Mouse (Mus musculus): ENCODE data around the gene Serpinb6a.
"Not testable (repeated sequence)": the region's sequence is repeated elsewhere in the genome, so short reads cannot be mapped to it uniquely, and the experiment has no call there.

The Serpinb6a gene

DNA sequence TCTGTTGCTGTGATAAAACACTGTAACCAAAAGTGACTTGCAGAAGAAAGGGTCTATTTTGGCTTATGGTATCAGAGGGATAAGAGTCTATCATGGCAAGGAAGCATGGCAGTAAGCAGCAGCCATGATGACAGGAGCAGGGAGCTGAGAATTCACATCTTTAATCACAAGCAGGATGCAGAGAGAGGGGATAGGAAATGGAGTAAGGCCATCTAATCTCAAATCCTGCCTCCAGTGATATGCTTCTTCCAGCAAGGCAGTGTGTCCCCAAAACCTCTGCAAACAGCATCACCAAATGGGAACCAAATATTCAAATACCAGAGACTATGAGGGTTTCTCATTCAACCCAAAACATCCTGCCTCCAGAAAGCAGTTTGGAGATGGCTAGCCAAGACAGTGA is 36.0 kb downstream of the Serpinb6a start:
- no peak for DNase-seq

DNA sequence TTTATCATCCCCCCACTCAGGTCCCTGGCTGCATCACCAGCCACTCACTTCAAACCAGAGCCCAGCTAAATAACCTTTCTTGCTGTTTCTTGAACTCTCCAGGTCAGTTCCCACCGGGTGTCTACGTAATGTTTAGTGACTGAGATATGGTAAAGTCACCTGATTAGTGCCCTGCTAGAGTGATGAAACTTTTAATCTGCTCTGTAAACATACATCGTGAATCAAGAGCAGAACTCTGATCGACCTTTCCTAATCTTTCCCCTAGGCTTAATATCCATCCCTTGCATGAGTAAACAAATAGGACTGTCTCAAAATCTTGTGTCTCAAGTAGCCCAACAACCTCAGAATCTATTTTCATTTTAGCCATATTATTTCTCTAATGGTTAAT is 36.6 kb downstream of the Serpinb6a start:
- DNase-seq, result no peak

DNA sequence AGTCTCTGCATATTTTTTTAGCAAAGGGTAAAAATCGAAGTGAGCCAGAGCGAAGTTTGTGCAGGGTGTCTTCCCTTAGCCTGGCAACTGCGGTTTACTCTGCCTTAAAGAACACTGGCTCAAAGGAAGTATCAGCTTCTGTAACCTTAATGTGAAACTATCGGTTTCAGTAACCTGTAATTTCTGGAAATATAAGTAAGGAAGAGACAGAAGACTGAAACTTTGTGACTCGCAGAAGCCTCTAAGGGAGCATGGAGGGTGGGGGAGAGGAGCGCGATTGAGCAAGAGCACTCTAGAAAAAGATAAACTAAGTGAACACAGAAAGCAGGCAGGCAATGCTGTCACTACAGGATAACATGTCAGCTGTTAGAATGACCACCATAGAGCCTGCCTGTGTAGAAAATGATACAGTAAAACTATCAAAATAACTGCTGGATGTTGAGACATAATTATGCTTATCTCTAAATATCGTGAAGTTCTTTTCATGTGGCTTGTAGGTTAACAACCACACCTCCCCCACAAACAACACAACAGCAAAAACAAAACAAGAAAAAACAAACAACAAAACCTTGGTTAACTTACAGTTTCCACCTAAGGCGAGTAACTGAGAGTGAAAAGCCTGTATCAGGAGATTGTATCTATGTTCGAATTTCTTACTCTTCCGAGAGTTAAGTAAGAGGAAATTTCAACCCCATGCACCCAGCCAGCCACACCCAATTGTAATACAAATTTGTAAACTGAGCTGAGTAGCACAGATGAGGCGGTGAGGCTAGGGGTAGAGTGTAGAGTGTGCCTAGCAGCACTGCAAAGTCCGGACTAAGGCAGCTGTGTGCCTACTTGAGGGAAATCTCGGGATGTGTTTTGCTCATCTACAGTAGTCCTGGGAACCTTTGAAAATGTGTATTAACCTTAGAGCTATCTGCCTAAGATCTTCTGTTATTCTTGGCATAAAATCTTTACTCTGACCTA is 37.3 kb downstream of the Serpinb6a start:
- DNase-seq, result no peak

DNA sequence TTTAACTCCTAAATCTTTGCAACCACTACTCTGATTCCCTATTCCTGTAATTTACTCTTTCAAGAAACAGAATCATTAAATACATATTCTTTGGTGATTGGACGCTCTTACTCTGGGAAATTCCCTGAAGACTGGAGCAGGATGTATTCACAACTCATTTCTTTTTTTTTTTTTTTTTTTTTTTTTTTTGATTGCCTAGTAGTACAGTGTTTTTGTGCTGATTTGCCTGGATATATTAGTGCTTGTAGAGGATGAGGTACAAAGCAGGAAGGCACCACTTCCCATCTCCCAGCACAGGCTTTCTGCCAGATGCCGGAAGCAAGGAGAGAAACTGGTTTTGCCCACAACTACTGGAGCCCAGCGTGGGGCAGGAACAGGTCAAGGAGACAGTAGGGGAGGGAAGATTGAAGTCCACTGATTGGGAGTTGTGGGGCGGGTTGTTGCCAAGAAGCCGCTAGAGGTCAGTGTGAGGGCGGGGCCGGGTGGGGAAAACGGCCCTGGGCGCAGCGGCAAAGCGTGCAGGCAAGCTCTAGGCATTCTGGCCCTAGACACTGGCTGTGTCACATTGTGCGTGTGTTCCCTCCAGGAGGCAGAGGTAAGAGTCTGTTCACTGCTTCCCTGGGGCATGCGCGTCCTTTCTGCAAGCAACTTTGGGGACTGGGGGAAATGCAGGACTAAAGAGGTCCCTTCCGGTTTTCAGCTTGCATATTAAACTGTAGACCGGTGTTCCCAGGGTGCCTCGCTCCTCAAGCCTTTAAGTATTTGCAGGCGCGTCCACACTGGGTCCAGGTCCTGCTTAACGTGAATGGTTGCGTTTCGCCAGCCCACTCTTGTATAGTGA is 38.2 kb downstream of the Serpinb6a start, which contains the start of gene Nqo2:
Gene Nqo2 (plus strand): TSS at position 482 of the 841 bp plus-strand sequence.
- DNase-seq, result peak; percentile 42

DNA sequence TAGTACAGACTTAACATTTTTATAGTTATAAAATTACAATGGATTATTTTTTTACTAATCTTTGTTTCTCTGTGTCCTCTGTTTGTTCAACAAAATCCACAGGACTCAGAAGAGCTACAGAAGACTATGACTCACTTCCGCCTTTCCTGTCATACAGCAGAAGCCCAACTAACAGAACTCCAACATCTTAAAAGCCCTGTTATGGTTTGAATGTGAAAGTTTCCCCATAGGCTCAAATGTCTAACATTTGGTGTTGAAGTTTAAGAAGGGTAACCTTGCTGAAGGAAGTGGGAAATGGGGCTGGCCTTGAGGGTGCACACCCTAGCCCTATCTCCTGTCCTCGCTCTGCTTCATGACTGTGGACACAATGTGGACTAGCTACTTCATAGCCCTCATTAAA is 42.8 kb downstream of the Serpinb6a start:
- DNase-seq, result no peak

DNA sequence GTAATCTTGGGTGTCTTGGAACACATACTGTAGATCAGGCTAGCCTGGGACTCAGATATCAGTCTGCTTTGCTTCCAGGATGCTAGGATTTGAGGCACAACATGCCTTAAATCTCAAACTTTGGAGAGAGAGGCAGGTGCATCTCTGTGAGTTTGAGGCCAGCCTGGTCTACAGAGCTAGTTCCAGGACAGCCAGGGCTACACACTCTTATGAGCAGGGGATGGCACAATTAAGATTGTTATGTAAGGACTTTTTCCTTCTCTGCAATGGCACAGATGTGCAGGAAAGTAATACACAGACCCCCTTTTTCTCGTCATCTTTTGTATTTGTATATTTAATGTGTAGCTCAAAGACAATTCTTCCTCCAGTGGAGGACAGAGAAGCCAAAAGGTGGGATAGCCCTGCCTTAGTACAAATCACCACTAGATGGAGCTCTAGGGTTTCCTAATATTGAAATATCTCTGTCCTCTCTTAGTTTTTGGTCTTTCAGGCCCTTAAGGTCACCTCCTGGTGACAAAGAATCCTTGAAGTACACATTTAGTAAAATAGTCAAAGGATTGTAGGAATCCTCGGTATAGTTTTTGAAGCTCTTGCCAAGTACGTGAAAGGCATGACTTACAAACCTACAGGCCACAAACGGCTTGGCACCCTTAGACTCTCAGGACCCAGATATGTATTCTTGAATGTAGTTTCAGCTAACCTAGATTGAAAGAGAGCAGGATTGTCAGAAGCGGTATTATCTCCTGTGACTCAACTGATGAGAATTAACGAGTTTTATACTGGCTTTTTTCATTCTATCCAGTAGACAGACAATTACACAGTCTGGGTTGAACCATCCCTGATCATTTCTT is 45.8 kb downstream of the Serpinb6a start:
- DNase-seq, result no peak

DNA sequence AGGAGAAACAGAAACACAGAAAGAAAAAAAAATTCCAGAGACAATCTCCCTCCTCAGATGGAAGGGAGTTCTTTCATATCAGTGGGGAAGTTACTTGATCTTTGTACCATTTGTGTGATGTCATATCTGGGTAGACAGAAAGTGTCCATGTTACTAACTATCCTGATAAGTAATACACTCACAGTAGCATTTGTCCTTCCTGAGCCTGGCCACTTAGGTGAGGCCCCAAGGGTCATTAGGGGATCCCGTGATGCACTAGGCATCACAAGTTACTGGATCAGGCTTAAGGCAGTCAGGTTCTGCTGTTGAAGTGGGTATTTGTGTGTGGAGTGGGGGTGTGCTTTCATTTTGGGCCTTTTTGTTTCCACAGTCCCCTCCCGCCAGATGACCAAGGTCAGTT is 49.6 kb downstream of the Serpinb6a start:
- no peak for DNase-seq

DNA sequence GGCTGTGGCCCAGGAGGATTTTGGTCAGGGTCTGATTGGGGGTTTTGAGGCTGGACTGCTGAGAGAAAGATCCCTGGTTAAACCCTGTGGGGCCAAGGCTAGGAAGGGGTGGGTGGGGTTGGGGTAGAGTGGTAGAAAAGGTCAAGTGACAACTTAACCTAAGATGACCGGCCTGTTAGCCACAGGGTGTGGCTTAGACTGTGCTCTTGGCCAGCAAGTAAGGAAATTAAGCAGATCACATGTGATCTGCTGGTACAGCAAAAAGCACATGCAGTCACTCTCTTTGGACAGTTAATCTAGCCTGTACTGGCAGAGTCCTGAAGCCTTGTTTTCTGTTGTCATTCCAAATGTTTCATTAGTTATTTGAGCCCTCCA is 50.5 kb downstream of the Serpinb6a start:
- DNase-seq, result no peak

DNA sequence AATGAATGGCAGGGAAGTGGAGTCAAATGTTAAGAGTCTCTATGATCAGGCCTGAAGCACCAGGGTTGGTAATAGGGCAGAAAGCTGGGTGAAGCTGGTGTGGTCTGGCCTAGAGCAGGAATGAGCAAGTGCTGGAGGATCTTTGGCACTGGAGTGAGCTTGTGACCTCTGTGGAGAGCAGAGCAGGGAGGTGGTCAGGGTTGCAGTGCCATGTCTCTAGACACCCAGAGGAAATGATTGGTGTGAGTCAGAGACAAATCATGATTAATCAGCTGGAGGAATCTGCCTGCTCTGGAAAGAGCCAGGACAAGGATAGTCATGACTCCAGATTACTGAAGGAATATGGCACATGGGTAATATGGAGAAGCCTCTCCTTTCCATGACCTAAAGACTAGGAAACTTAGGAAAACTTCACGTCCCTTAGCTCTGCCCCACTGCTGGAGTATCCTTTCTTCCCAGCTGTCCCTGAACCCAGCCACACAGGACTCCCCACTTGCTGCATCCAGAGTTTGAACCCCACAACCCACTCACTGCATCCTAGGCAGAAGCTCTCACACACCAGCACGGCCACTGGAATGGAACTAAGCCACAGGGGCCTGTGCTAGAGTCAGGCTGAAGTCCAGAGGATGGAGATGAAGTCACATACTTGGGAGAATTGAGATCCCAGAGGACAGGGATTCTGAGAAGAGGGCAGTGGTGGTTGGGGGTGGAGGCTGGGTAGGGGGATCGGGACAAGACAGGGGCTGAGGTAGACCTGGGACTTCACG is 51.1 kb downstream of the Serpinb6a start:
- no peak for DNase-seq

DNA sequence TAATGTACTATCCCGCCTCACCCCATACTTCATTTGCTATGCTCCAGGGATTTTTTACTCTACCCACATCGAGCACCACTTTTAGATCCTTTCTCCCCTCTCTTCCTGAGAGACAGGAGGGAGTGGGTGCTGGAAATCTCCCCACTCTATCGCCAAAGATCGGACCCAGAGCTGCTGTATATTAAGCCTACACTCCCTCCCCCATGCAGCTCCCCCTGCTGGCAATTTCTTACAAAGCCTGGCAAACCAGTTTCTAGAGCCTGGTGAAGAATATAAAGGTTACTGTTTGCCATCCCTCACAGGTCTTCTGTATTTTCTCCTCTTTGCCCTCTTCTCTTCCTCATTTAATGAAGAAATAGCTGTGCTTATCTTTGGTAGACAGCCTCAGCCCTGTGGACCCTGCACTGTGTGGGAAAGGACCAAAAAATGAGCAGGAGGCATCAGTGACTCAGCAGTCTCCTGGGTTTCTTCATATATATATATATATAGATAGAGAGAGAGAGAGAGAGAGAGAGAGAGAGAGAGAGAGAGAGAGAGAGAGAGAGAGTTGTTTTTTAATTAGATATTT is 60.3 kb downstream of the Serpinb6a start:
- peak; percentile 18 for DNase-seq

DNA sequence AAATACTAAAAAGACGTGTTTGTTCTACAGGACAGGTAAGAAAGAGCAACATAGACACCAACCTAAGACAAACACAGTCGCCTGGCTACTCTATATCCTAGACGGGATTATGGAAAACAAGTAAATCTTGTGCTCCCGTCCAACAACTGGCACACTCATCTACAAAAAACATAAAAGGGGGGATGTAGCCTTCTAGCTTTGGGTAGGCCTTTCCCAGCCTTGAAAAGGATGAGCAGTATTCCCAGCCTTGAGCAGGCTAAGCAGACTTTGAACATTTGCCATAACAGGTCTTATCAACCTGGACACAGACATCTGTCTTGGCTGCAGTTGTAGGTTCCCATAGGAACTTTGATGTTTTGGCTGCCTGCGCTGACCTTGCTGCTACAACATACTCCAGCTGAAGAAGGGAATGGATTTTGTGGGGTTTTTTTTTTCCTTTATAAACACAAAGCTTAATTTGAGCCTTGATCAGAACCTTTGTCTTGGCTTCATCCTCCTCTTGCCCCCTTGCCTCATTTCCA is 61.2 kb downstream of the Serpinb6a start:
- DNase-seq, result no peak

DNA sequence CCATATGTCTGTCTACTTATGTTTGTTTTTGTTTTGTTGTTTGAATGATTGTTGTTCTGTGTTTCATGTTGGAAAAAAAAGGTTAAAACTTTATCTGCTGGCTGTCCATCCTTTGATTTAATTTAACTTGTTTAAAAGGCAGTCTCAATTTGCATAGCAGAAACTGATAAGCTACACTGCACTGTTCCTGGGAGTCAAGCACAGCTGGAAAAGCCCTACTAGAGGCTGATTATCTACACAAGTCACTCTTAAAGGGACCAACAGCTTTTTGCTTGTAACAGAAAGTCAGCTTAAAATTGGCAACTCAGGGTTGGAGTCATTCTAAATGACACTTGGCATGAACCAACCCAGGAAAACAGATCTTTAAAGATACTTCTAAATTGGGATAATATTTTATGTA is 65.0 kb downstream of the Serpinb6a start:
- not testable (repeated sequence) for DNase-seq

DNA sequence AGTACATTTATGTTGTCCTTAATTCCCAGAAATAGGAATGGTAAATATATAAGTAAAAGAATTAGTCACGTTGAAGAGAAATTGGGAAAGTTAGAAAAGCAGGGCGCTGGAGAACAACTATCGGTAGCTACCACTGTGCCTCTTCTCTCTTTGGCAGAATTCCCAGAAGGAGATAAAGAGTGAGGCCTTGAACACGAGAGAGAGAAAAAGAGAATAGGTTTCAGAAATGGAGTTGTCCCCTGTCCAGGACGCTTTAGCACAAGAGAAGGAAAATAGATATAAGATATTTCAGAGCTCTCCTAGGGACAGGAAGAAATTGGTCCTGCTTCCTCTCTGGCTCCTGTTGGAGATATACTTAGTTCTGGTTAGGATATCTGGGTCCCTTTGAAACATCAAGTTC is 65.4 kb downstream of the Serpinb6a start:
- DNase-seq, result no peak

DNA sequence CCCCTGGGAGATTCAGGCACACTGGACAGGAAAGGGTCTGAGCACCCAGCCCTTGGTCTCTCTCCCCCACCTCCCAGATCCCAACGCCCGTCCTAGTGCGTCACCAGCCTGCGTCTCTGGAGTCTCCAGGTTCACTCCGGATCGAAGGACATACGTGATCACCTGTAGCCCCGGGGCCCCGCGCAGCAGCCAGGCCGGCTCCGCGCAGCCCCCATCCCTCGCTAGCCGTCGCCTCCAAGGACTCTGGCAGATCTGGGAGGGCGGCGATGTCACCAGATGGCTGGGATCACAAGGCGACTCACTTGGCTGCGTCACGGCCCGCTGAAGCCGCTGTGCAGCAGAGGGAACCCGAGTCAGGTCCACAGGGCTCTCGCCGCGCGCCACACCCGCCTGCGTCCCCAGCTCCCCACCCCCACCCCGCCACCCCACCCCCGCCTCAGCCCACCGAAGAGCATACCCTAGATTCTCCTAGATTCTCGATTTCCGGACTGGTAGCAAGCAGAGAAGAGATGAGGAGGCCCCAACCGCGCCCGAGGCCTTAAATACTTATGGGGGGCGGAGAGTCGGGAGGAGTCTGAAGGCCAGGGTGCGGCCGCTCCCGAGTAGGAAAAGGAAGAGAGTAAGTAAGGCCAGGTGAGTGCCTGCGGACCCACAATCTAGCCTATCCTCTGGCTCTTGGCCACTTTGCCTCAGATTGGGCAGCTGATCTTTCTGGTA is 67.0 kb downstream of the Serpinb6a start:
- DNase-seq, result no peak

DNA sequence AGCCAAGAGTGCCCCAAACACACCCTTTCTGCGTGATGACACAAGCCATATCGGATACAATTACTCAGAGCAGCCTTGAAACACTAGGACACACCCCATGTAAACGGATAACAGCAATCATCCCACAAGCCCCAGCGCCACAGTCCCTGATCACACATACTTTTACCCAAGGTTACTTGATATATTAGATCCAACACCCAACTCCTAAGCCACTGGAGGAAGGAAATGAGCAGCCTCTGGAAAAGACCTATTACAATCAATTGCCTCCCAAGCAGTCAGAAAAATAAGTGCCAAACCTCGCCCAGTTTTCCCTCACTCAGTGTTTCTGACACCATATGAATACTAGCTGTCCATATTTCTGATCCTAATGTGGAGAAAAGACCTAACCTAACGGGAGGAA is 67.9 kb downstream of the Serpinb6a start:
- DNase-seq, result no peak

DNA sequence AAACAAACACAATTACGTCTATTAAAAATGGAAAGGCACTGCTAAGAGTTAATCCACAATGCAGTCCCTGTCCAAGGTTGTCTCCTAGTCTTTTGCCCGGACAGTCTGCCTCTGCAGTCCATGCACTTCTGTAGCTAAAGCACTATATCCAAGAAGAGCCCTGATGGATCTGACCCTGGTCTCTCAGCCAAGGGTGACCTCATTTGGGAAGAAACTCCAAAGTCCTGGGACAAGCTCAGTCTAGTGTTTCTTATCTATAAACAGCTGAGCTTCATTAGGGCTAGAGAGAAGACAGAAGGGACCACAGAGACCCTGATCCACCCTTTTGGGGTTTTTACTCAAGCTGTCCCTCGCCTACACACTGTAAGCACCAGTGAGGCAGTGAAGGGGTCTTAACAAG is 71.7 kb downstream of the Serpinb6a start:
- no peak for DNase-seq

DNA sequence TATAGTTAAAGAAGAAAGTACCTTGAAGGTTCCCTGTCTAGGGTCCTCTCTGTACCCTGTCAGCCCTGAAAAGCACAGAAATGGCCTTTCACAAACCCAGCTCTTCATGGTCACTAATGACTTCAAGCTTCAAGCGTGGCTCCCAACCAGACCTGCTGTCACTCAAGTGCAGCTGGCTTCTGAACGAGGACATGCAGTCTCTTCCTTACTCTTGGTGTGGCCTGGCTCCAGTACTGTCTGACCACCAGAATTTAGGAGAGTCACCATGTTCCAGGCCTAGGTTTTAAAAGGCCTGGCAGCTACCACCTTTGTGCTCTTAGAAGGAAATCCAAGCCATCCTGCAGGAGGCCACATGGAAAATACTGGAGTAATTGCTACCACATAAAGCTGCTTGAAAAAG is 72.3 kb downstream of the Serpinb6a start:
- DNase-seq, result no peak

DNA sequence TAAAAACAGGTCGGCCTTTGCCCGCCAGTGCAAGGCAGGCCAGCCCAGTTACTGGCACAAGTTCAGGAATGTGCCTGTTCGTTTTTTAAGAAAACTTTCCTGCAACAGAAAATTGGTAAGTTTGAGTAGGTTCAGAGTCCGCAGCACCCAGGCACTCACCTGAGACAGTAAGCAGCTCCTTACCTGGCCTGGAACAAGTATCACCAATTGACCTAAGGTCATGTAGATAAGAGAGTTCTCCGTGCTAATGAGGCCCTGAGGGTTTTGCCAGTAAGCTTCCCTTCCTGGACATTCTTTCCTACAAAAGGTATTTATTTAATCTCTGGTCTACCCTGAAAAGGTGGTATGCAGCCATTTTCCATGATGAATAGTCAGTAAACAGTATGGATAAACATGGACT is 80.9 kb downstream of the Serpinb6a start:
- no peak for DNase-seq

DNA sequence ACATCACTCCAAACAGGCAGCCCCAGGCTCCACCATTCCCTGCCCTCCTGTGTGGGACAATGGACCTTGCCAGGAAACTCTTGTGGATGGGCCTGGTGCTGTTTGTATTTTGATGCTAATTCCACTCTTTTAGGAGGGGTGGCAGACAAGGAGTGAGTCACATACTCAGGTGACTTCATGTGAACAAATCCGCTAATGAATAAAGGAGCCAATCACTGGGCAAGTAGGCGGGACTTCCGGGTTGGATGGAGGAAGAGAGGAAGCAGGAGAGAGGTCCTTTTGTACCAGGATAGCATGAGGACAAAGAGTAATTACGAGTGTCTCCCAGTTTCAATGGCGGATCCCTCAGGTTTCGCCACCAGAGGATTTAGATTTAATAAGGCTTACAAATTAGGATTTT is 81.6 kb downstream of the Serpinb6a start:
- DNase-seq, result no peak

DNA sequence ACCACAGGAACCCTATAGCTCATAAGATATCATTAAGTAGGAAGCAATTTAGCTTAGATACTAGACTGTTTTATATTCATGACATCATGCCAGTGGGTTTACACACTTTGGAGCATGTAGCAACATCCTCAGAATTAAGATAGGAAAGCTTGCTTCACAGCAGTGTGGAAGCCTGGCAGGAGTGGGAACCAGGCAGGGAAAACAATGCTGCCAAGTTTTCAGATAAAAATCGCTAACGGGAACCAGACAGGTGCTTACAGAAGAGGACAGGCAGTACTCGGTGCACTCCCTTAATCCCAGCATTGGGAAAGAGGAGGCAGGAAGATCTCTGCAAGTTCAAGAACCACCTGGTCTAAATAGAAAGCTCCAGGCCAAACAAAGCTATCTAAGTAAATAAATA is 95.8 kb downstream of the Serpinb6a start:
- DNase-seq, result no peak
